Mouse (Mus musculus) kidney, adult 18-20 months (tissue): ENCODE results near the gene Dpp4.

ENCODE experiments used
- DNase-seq: peaks from one replicate; pipeline ENCODE4 v3.0.0; 2021

Gene Dpp4

GRCm38 (mm10) chr2:62408216-62408615 is 3.8 kb downstream of the Dpp4 start:
- no peak for DNase-seq

DNA sequence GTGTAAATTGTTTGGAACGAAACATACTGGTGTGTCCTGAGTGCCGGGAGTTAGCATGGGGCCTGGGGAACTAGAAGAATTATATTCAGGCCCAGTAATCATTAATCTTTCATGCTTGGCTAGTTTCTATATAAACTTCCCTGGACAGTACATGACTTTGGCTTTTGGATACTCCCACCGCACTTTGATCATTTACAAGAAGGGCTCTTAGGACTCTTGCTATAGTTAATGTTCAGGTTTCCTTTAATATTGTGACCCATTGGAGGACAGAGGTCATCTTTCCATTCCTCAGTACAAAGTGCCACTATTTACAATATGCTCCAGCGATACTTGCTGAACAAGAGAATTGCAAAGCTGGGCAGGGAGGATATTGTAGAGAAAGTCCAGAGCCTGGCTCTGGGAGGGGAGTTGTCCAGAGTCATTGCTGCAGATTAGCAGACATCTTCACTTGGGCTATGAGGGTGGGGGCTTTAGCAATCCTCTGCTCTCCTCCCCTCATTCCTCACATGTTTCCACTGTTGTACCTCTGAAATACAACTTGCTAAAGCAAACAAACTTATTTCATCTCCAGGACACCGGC is 8.4 kb downstream of the Dpp4 start:
- DNase-seq, result no peak

- DNase-seq, result no peak
These were observed 11.0 kb downstream of the Dpp4 start for GRCm38 (mm10) chr2:62401011-62401410.

- no peak for DNase-seq
These were observed 12.2 kb downstream of the Dpp4 start for GRCm38 (mm10) chr2:62399832-62400231.

DNA sequence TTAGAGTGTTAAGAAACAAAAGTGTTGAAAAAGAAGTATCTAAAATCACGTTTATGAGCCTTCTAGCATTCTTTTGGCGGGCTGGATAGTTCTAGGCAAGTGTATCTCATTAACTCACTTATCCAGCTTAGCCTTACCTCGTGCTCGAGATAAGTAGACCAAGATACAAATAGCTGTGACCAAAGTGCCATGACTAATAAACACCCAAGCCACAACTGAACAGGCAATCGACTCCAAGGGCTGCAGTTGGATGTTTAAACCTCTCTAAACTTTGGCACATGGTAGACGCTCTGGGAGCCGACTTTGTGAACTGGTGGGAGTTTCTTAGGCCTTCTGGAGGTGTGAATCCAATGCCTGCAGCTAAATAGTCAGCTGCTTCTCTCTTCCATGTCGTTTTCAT is 12.7 kb downstream of the Dpp4 start:
- DNase-seq, result no peak

DNA sequence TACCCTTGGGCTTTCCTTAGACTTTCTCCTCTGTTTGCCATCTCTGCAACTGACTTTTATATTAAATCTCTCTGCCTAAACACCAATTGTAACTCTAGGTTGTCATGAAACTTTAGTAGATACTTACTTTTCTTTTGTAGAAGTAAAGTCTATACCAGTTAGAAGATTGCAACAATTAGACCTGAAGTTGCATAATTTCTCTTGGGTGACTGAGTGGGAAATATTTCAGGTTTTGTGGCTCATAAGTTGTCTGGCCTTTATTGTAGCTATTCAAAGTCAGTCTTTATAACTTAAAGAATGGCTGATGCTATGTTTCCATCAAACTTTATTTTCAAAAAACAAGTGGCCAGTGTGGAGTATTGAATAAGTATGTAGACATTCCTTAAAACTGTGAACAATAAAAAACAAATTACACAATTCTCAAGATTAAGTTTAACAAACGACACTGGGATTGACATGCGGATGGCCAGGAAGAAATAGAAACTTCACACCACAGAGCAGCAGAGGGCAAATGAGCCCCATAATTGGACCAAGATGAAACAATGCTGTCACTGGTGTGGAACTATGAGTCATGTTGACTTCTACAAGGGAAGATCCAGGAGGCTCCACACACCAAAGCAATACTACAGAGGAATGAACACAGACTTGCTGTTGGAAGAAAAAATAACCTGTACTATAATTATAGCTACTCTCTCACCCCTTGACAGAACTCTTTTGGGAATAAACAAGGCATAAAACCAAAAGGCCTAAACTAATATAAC is 13.7 kb downstream of the Dpp4 start:
- DNase-seq, result no peak

GRCm38 (mm10) chr2:62397661-62398060 is 14.4 kb downstream of the Dpp4 start:
- DNase-seq, result no peak

- DNase-seq, result no peak
These were observed 15.2 kb downstream of the Dpp4 start for GRCm38 (mm10) chr2:62396799-62397198.

GRCm38 (mm10) chr2:62394800-62395199 is 17.2 kb downstream of the Dpp4 start:
- DNase-seq, result no peak

- DNase-seq, result no peak
These were observed 19.9 kb downstream of the Dpp4 start for GRCm38 (mm10) chr2:62392098-62392497.

GRCm38 (mm10) chr2:62390961-62391461 is 21.0 kb downstream of the Dpp4 start:
- DNase-seq, result no peak

DNA sequence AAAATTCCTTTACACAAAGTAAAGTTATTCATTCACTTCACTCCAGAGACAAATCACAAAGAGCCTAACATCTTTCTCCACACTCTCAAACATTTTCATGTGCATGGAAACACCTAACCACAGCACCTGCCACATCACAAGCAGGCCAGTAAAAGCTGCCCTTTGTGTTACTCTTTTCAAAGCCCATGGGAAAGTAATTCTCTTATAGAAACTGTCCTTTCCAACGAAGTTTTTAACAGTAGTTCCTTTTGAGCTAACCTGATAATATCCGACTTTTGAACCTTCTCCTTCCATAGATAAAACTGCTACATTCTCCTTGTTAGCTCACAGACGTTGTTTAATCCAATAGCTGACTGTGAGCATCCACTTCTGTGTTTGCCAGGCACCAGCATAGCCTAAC is 21.7 kb downstream of the Dpp4 start:
- no peak for DNase-seq

DNA sequence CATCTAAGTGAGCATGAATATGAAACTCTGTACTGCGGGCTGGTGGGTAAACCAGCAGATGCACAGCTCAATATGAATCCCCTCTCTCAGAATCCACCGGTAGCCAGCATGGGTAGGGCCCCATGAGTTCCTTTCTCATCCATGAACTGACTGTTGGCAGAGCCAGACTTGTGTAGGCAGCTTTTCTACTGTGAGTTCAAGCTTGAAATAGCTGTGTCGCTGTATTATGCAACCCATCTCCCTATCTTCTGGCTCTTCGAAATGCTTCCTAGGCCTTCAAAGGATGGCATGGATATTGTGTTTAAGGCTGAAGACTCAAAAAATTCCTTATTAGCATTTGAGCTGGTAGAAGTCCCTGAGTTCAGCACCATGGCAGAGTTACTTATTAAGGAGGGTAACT is 23.2 kb downstream of the Dpp4 start:
- DNase-seq, result no peak

DNA sequence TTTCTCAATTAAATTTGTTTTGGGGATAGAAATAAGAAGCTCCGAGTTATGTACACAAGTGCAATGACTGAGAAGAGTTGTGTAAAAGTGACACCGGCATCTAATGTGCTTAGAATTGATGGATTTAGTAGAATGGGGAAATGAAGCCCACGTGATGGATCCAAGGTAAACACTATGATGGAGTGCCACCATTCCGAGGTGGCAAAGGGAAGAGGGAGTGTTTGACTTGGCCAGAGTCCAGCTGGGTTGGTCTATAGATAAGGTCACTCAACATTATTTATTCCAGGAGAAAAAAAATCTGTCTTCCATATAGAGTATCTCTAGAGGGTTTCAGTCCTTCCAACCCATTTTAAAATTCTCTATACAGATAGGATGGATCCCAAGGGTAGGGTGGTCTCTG is 28.8 kb downstream of the Dpp4 start:
- DNase-seq, result no peak

DNA sequence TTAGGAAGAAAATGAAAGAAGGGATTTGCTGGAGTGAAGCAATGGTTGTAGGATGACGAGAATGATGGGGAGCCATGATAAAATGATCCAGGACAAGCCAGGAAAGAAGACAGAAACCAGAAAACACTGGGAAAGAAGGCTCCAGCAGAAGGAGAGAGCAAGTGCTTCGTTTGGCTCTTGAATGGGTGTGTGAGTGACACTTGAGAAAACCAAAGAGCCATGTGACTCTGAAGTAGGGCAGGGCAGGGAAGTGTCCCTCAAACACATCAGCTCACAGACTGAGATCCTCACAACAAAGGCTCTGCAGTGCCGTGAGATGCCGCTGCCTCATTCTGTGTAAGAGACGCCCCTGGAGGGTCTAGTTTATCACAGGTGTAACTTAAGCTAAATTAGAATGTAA is 29.6 kb downstream of the Dpp4 start:
- no peak for DNase-seq

- no peak for DNase-seq
These were observed 30.3 kb downstream of the Dpp4 start for GRCm38 (mm10) chr2:62381756-62382155.

DNA sequence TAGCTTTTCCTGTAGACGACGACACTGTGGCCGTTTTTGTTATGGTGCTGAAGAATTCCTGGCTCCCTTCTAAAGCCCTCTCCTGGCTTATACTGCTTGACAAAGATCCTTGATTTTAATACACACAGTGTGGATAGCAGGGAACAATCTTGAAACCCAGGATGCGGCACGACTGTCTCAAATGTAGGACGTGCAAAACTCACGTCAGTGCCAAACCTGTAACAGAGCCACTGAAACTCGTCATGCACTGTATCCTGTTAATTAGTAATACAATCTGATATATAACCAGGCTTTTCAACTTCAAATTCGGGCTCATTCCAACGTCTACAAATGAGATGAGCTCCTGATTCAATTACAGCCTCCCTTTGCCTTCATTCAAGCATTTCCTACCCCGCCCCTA is 38.3 kb downstream of the Dpp4 start:
- no peak for DNase-seq

- DNase-seq, result no peak
These were observed 42.0 kb downstream of the Dpp4 start for GRCm38 (mm10) chr2:62370048-62370447.

DNA sequence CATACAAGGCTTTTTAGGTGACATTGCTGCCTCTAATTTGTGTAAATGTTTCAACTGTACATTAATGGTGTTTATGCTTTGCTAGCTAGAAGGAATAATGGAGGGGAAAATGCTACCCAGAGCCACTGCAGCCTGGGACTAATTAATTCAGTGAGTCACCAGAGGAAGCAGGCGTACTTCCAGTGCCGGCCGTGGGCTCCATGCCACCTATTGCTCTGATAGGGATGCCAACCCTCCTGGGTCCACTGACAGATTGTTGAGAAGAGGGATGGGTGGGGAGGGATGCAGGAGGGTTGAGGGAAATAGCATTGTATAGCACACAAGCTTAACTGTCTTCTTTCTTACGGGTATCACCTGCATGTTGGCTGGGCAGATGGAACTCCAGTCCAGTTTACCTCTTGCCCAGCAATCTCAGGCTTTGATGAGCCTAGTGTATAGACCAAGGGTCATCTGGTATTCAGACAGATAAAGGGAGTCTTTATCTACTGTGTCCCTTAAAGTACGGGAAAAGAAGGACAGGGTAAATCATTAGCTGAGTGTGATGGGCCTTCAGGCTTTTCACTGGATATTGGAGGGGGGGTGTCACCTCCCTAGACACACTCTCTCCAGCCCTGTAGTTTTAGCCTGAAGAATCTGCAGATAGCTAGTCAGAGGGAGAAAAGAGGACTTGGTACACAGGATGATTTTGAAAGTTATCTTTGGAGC is 43.5 kb downstream of the Dpp4 start:
- no peak for DNase-seq

GRCm38 (mm10) chr2:62363606-62364005 is 48.4 kb downstream of the Dpp4 start:
- no peak for DNase-seq

DNA sequence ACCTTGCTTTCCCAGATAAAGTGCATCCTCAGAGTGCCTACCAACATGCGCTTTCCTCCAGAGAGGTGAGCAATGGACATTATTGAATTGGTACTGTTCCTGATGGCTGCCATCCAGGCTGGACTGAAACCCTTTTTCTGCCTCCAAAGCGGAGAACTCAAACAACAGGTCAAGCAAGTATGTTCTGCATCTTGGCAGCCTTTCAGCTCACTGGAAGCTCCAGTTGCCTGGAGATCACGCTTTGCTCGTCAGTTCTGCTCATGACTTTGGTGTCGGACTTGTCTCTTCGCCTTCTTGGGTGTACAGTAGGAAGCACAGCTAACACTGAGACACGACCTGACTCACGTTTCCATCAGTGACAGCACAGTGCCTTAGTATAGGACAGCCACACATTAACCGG is 49.8 kb downstream of the Dpp4 start:
- DNase-seq, result no peak

GRCm38 (mm10) chr2:62361514-62361913 is 50.5 kb downstream of the Dpp4 start:
- DNase-seq, result no peak

DNA sequence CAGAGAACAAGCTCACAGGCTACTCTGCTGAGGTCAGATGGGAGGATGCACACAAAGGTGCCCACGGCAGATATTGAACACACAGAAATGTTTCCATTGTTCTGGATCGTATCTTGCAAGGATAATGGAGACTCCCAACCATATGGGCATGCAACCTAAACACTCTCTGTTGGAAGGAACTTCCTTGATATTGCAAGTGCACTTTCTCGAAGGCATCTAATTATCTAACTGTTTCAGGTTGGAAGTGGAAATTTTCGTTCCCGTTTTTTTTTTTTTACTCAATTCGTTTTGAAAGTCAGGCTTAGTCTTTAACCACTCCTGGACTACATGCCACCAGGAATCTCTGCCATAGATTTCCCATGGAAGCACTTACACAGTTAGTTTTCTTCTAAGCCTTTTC is 51.2 kb downstream of the Dpp4 start:
- DNase-seq, result no peak

- no peak for DNase-seq
These were observed 54.8 kb downstream of the Dpp4 start for GRCm38 (mm10) chr2:62357259-62357658.
